Mouse (Mus musculus) hindbrain, embryonic 11.5 days (tissue): ENCODE measurements at regions not wholly inside any gene's neighbourhood (a gene's known extent, or its start where the extent isn't known, plus 50 kb on each side); places are given as distances from the start of the nearest gene placed in this dataset.
A peak's percentile ranks its signal among the peaks of the same experiment; 100 is the strongest.

ENCODE experiments used
- ATAC-seq: fragments of 200-750 bp; cut with Nextera tagmentation; 2 replicates; pipeline ENCODE4 v1.8.0; 2017; ENCODE audit warnings: mild to moderate bottlenecking, moderate TSS enrichment, moderate library complexity; ENCODE audit not compliant: low FRiP score
- DNase-seq: peaks from one replicate; pipeline ENCODE4 v3.0.0-alpha.2; 2015; ENCODE audit warnings: low spot score
- H3K27ac ChIP-seq: fragments of 300-500 bp; sonication (generic); 2 replicates; pipeline ENCODE4 v1.5.1; 2014; ENCODE audit warnings: mild to moderate bottlenecking, low read depth, low read length
- H3K27me3 ChIP-seq: fragments of 300-500 bp; sonication (generic); 2 replicates; pipeline ENCODE4 v1.6.1; 2014; ENCODE audit warnings: mild to moderate bottlenecking, low read length, moderate library complexity, mixed read lengths; ENCODE audit not compliant: control insufficient read depth, insufficient read depth
- H3K36me3 ChIP-seq: fragments of 300-500 bp; sonication (generic); 2 replicates; pipeline ENCODE4 v1.6.1; 2014; ENCODE audit warnings: mild to moderate bottlenecking, low read length, moderate library complexity, mixed read lengths; ENCODE audit not compliant: control insufficient read depth, insufficient read depth
- H3K4me1 ChIP-seq: fragments of 300-500 bp; sonication (generic); replicated peaks from 2 replicates; pipeline ENCODE4 v1.6.1; 2014; ENCODE audit warnings: low read length, mixed read lengths; ENCODE audit not compliant: control insufficient read depth, insufficient read depth
- H3K4me2 ChIP-seq: fragments of 300-500 bp; sonication (generic); replicated peaks from 2 replicates; pipeline ENCODE4 v1.6.1; 2014; ENCODE audit warnings: mild to moderate bottlenecking, low read depth, low read length
- H3K4me3 ChIP-seq: fragments of 300-500 bp; sonication (generic); 2 replicates; pipeline ENCODE4 v1.5.1; 2014; ENCODE audit warnings: low read depth, low read length
- H3K9ac ChIP-seq: fragments of 300-500 bp; sonication (generic); 2 replicates; pipeline ENCODE4 v1.6.1; 2014; ENCODE audit warnings: low read depth, low read length
- H3K9me3 ChIP-seq: fragments of 300-500 bp; sonication (generic); 2 replicates; pipeline ENCODE4 v1.6.1; 2016; ENCODE audit warnings: low read length; ENCODE audit not compliant: control insufficient read depth
- WGBS: fragments of 180-500 bp; shearing (Covaris S2); extraction: QIAGEN DNeasy Blood & Tissue Kit; methylation state at CpG from one replicate; pipeline ENCODE4 v1.1.7; 2014; 5-methylcytosine and 5-hydroxymethylcytosine counted together

DNA sequence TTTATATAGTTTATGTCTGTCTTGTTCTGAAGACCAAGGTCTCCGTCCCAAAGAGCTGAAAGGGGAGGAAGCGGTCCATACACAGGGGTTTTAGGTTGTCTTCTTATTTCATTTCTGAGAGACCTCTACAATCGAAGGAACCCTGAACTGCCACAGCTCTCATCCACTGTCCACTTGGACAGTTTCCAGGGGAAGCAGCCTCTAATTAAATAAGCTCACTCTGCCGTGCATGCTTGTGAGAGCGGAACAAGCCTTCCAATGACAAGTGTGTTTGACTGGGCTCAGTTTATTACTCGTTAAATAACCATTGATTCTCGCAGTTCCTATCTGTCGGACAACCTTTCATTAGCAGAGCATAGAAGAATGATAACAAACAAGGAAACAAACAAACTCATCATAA lies 174.2 kb downstream of the Sec61b start:
- Histone ChIP-seq H3K9me3 (no peaks in the 10 kb centered on the region), H3K4me2 (no peak overlapping the region), H3K9ac (no peak overlapping the region), H3K4me3 (no peak overlapping the region), H3K27me3 (no peaks in the 10 kb centered on the region), H3K4me1 (no peaks in the 10 kb centered on the region), H3K36me3 (no peaks in the 10 kb centered on the region), H3K27ac (no peak overlapping the region)
- no peak for DNase-seq
- ATAC-seq = no peak
- WGBS = 88% methylated on average over 8 of the region's 8 CpGs

DNA sequence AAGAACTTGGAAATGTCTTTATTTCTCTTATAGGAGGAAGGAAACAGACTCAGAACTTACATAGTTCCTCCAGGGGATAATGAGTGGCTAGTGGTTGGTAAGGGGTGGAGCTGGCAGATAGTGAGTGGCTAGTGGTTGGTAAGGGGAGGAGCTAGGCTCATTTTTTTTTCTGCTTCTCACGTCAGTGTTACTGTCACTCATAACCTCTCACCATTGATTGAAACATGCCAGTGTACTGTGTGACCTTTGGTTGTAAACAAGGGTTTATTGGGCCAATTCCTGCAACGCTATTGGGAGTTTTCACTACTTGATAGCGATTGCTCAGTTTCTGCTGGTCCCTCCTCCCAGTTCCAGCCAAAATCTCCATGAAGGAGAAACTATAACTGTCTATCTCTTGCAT lies 175.5 kb downstream of the Sec61b start:
- H3K9me3 ChIP-seq = no peaks in the 10 kb centered on the region
- no peaks in the 10 kb centered on the region for H3K4me1 ChIP-seq
- H3K27me3 ChIP-seq = no peaks in the 10 kb centered on the region
- H3K4me3 ChIP-seq = no peak overlapping the region
- H3K9ac ChIP-seq = no peak overlapping the region
- no peak for ATAC-seq
- H3K36me3 ChIP-seq = no peaks in the 10 kb centered on the region
- 85% methylated on average over 3 of the region's 3 CpGs for WGBS
- DNase-seq = no peak
- H3K4me2 ChIP-seq = no peak overlapping the region
- no peak overlapping the region for H3K27ac ChIP-seq

DNA sequence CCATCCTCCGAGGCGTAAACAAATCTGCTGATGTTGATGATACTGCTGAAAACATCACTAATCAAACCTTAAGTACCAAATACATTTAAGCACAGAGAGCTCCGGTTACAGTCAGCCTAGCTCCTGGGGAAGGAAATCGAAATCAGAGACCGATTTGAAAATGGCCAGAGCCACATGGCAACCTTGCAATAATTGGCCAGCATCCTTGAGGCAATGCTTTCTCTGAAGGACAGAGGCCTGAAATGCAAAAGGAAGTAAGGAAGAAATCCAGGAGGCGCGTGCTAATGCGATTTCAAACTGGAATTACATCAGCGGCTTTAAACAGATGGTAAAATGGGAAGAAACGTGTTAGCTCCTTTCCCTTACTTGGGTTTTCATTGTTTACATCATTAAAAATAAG lies 177.1 kb downstream of the Sec61b start:
- H3K4me3 ChIP-seq = no peak overlapping the region
- WGBS = 84% methylated on average over 10 of the region's 10 CpGs
- no peaks in the 10 kb centered on the region for H3K4me1 ChIP-seq
- H3K36me3 ChIP-seq = no peaks in the 10 kb centered on the region
- DNase-seq = no peak
- H3K27me3 ChIP-seq = no peaks in the 10 kb centered on the region
- H3K27ac ChIP-seq = no peak overlapping the region
- no peak overlapping the region for H3K9ac ChIP-seq
- H3K4me2 ChIP-seq = no peak overlapping the region
- no peaks in the 10 kb centered on the region for H3K9me3 ChIP-seq
- no peak for ATAC-seq

DNA sequence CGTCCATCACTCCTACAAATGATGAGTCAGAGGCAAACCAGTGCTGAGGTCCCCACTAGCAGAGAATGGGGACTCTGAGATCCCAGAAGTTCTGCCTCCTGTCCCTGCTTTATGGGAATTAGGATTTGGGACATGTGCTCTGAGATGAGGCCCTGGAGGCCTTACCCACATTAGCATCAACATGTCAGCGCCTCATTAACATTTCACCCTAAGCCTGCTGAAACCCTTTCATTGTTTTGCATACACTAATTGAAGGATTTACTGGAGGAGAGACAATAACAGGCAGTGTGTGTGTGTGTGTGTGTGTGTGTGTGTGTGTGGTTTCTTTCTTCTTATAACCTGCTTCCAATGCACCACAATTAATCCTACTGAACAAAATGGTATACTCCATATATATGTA lies 178.7 kb downstream of the Sec61b start:
- H3K9ac ChIP-seq = no peak overlapping the region
- no peaks in the 10 kb centered on the region for H3K4me1 ChIP-seq
- ATAC-seq = peak; percentile 57
- 71% methylated on average over 2 of the region's 2 CpGs for WGBS
- H3K27ac ChIP-seq = no peak overlapping the region
- H3K36me3 ChIP-seq = no peaks in the 10 kb centered on the region
- H3K4me2 ChIP-seq = no peak overlapping the region
- H3K27me3 ChIP-seq = no peaks in the 10 kb centered on the region
- H3K4me3 ChIP-seq = no peak overlapping the region
- no peak for DNase-seq
- no peaks in the 10 kb centered on the region for H3K9me3 ChIP-seq

DNA sequence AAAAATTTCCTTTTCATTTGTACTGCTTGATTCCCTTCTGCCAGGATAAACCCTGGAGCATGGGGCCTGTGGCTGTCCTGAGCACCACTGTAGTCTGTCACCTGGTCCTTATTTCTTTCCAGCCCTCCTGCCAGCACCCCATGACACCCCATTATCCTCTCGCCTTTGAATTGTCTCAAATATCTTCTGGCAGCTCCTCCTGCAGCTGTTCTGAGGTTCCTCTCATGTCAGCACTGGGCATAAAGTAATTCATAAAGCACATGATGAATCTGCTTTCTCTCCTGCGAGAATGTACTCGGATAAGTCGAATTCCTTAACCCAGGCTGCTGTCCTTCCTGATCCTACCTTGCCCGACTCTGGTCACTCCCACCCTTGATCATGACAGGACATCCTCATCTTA lies 195.1 kb downstream of the Sec61b start:
- Histone ChIP-seq H3K4me2 (no peak overlapping the region), H3K9me3 (no peaks in the 10 kb centered on the region), H3K4me1 (no peaks in the 10 kb centered on the region), H3K4me3 (no peak overlapping the region), H3K27ac (no peak overlapping the region), H3K27me3 (no peaks in the 10 kb centered on the region), H3K9ac (no peak overlapping the region), H3K36me3 (no peaks in the 10 kb centered on the region)
- ATAC-seq (no peak), DNase-seq (no peak)
- WGBS = 80% methylated on average over 5 of the region's 5 CpGs

DNA sequence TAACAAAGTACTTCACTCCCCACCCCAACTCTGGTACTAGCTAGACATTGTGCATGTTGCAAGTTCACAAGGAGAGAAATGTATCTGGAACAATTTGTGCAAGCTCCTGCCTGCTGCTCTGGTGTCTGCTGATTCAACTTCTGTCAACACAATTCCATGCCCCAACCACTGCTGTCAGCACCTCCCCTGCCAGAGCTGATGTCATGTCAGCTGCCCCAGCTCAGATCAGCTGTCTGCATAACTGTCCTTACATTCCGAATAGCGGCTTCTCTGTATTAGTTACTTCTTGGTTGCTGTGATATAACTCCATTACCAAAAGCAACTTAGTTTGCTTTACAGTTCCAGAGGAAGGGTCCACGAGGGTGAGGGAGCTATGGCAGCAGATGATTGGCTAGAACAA lies 196.0 kb downstream of the Sec61b start:
- Histone ChIP-seq H3K4me2 (no peak overlapping the region), H3K9me3 (no peaks in the 10 kb centered on the region), H3K4me3 (no peak overlapping the region), H3K9ac (no peak overlapping the region), H3K4me1 (no peaks in the 10 kb centered on the region), H3K27me3 (no peaks in the 10 kb centered on the region), H3K36me3 (no peaks in the 10 kb centered on the region), H3K27ac (no peak overlapping the region)
- DNase-seq = no peak
- ATAC-seq = no peak
- 73% methylated on average over 3 of the region's 3 CpGs for WGBS

DNA sequence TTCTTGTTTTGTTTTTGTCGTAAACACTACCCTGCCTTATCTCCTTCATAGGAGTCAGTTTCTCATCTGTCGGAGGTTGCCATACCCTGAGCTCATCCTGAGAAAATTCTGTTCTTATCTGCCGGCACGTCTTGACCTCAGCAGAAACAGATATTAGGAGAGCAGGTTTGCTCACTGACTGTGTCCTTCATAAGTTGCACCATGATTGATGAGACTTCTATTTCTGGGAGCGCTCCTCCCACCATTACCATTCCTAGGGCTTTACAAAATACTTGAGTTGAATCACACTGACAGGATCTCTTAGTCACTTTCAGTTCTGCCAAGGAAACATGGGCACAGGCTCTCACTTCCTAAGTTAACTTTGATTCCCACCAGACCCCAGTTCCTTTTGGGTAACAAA lies 196.9 kb downstream of the Sec61b start:
- no peaks in the 10 kb centered on the region for H3K36me3 ChIP-seq
- no peaks in the 10 kb centered on the region for H3K4me1 ChIP-seq
- no peak for DNase-seq
- WGBS = 96% methylated on average over 5 of the region's 5 CpGs
- no peaks in the 10 kb centered on the region for H3K27me3 ChIP-seq
- H3K9ac ChIP-seq = no peak overlapping the region
- no peaks in the 10 kb centered on the region for H3K9me3 ChIP-seq
- no peak for ATAC-seq
- no peak overlapping the region for H3K4me3 ChIP-seq
- H3K27ac ChIP-seq = no peak overlapping the region
- H3K4me2 ChIP-seq = no peak overlapping the region

DNA sequence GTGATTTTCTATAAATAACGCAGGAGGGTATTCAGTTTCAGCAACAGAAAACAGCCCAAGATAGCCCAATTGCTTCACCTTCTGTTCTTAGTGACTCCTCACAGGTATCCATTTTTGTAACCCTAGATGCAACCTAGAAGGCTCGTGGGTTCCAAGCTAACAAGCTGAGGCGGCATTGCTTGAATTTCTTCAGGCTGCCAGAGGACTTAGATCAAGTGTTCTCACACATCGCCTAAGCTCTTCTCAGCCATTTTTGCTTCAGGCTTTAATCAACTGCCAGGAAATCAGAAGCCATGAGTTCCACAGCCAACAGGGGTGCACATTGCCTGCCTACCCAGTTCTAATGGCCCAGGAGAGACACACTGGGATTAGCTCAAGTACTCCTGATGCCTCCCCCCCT lies 206.7 kb downstream of the Sec61b start:
- no peak overlapping the region for H3K9ac ChIP-seq
- H3K4me3 ChIP-seq = no peak overlapping the region
- no peaks in the 10 kb centered on the region for H3K4me1 ChIP-seq
- no peak overlapping the region for H3K27ac ChIP-seq
- no peak overlapping the region for H3K4me2 ChIP-seq
- no peak for ATAC-seq
- DNase-seq = no peak
- no peaks in the 10 kb centered on the region for H3K27me3 ChIP-seq
- no peaks in the 10 kb centered on the region for H3K36me3 ChIP-seq
- no peaks in the 10 kb centered on the region for H3K9me3 ChIP-seq
- 92% methylated on average over 4 of the region's 4 CpGs for WGBS

DNA sequence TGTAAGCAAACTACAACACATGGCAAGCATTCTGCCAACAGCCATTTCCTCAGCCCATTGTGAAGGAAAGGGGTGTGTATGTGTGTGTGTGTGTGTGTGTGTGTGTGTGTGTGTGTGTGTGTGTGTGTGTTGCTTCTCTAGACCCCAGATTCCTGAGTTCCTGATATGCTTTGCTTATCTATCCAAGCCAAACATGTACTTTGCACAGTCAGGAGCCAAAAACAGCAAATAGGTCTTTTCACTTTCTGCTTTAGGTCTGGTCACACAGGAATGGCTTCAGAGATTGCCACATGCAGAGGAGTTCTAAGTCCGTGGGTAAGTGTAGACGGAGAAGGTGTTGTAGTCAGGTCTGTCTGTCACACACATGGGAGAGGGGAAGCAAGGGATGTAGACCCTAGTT lies 216.7 kb downstream of the Sec61b start:
- ATAC-seq = no peak
- no peaks in the 10 kb centered on the region for H3K27me3 ChIP-seq
- WGBS = 98% methylated on average over 2 of the region's 2 CpGs
- no peaks in the 10 kb centered on the region for H3K9me3 ChIP-seq
- no peaks in the 10 kb centered on the region for H3K4me1 ChIP-seq
- H3K4me2 ChIP-seq = no peak overlapping the region
- no peak overlapping the region for H3K27ac ChIP-seq
- no peak overlapping the region for H3K4me3 ChIP-seq
- H3K9ac ChIP-seq = no peak overlapping the region
- no peaks in the 10 kb centered on the region for H3K36me3 ChIP-seq
- no peak for DNase-seq
